ENCODE assay signal across 9 mouse cellular contexts in the genomic region with DNA sequence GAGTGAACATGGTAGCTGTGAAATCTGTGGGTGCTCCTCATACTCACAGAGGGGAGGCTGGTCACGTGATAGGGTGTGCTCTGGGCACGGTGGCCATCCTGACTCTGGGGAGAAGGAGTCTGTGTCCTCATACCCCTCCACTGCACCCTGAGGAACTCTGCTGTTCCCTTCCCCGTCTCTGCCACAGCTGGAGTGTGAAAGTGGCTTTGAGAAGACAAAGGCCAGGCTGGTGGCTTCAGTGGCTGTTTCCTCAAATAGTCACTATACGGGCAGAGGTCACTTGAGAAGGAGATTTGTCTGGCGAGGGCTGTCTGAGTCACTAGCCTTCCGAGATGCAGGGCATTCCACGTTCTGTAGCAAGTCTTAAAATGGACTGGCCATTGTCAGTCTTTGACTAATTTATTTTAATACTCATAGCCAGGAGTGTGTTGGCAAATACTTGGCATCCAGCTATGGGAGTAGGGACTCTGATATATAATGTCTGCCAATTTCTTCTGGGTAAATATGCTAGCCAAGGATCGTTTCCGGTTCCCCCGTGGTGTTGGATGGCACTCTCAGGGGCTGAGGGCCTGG. TPM values are rescaled to one million over a fixed set of nuclear protein-coding genes. Genes with fewer than 3 reads are reported as not detected.
DNase-seq lines count a peak whose midpoint lies in the region; ATAC-seq and TF ChIP-seq lines count a peak whose summit lies in the region.
"Had no signal": no experiment of that assay in that cellular context is flagged by ENCODE, and none has a peak within 500 bp of the region (broad histone marks: within the 10 kb centered on the region; RNA-seq: fewer than 3 reads in every experiment).

No protein-coding gene starts in this region.

- no peak for DNase-seq in gastrocnemius, adult 2 months
- DNase-seq in gastrocnemius, postnatal 25 days: no peak
- DNase-seq in lung, postnatal 25 days (ENCODE audit: low spot score): no peak
- no peak for DNase-seq in urinary bladder, postnatal 10 days (ENCODE audit: low spot score)
- DNase-seq in embryo, embryonic 9.5 days (ENCODE audit: extremely low spot score): no peak
- no peak for DNase-seq in kidney, adult 9 months

- no peaks in the 10 kb centered on the region for H3K36me3 ChIP-seq in lung, embryonic 15.5 days
- H3K36me3 ChIP-seq in intestine, embryonic 15.5 days: no peaks in the 10 kb centered on the region

- H3K4me2 ChIP-seq in lung, embryonic 15.5 days: no peak overlapping the region
- H3K4me2 ChIP-seq in intestine, embryonic 15.5 days (replicated peaks): no peak overlapping the region

- peaks cover 43% of the 10 kb centered on the region for H3K4me1 ChIP-seq in lung, embryonic 15.5 days
- H3K4me1 ChIP-seq in intestine, embryonic 15.5 days (replicated peaks): peaks cover 36% of the 10 kb centered on the region

- no peak for TF ChIP-seq CTCF in gastrocnemius, adult 2 months (IDR thresholded peaks at IDR 0.05)

- no peak for ATAC-seq in lung, embryonic 15.5 days (ENCODE audit: borderline replicate concordance, extremely low read depth, low FRiP score, low TSS enrichment)
- ATAC-seq in intestine, embryonic 15.5 days: no peak
- ATAC-seq: CD4-positive, CD25-positive, alpha-beta regulatory T cell, adult 4 months had no signal

- peak overlapping the region; percentile 69 for H3K4me3 ChIP-seq in gastrocnemius, adult 2 months
- no peak overlapping the region for H3K4me3 ChIP-seq in lung, embryonic 15.5 days
- H3K4me3 ChIP-seq in intestine, embryonic 15.5 days (replicated peaks): no peak overlapping the region

- intact Hi-C loops in gastrocnemius, adult 2 months (cut with DNase I): loop anchor here (2.0 kb wide), 1 partner anchor 38 kb away; a partner anchor contains a TSS

- peak overlapping the region; percentile 85 for H3K27ac ChIP-seq in gastrocnemius, adult 2 months
- 0 out of 2 replicates have a peak overlapping the region, but pooled peaks have one; percentile 22 for H3K27ac ChIP-seq in lung, embryonic 15.5 days
- 0 out of 2 replicates have a peak overlapping the region, but pooled peaks have one; percentile 17 for H3K27ac ChIP-seq in intestine, embryonic 15.5 days

- H3K9ac ChIP-seq in lung, embryonic 15.5 days: no peak overlapping the region
- no peak overlapping the region for H3K9ac ChIP-seq in intestine, embryonic 15.5 days

- WGBS in lung, embryonic 15.5 days: 52% methylated on average over 10 of the region's 10 CpGs
- 63% methylated on average over 10 of the region's 10 CpGs for WGBS in intestine, embryonic 15.5 days

- H3K9me3 ChIP-seq in lung, embryonic 15.5 days: no peaks in the 10 kb centered on the region
- H3K9me3 ChIP-seq in intestine, embryonic 15.5 days: no peaks in the 10 kb centered on the region

- H3K27me3 ChIP-seq in lung, embryonic 15.5 days: no peaks in the 10 kb centered on the region
- no peaks in the 10 kb centered on the region for H3K27me3 ChIP-seq in intestine, embryonic 15.5 days (replicated peaks)

RNA-seq across cellular contexts. Expression of a gene that starts 37.5 kb away (rescaled TPM):
- total RNA-seq in gastrocnemius, adult 2 months (2021): 10 to 100 TPM; 26.3 to 36.9 TPM
- 10 to 100 TPM; 35.8 to 48.7 TPM for total RNA-seq in gastrocnemius, postnatal 25 days (2021)
- polyA plus RNA-seq in lung, embryonic 15.5 days (2015; fragmentation: Nextera tagmentation; extraction: Ambion mirVana): 3.3 and 3.4 TPM in 2 replicates
- polyA plus RNA-seq in intestine, embryonic 15.5 days (2015; fragmentation: Nextera tagmentation; extraction: Ambion mirVana): 4.8 and 4.9 TPM in 2 replicates

Comparison
In these comparisons a context has a peak if more than half of its experiments do, and no peak if none do; other contexts are left out.
1. H3K27ac ChIP-seq: peak in every context shown above with its lines; median percentile 85 in gastrocnemius, adult 2 months; 22 in lung, embryonic 15.5 days; 17 in intestine, embryonic 15.5 days.